Mouse (Mus musculus) liver, embryonic 14.5 days (tissue): ENCODE data around the gene Tbc1d22a. TPM values are rescaled to one million over a fixed set of nuclear protein-coding genes. Genes with fewer than 3 reads are reported as not detected.

ENCODE experiments used
- ATAC-seq: fragments of 200-750 bp; cut with Nextera tagmentation; 2 replicates; pipeline ENCODE4 v1.8.0; 2017; ENCODE audit warnings: moderate number of reproducible peaks, mild to moderate bottlenecking, moderate library complexity; ENCODE audit not compliant: insufficient read depth
- DNase-seq, 3 experiments: peaks; one replicate each; pipeline ENCODE4 v3.0.0-alpha.2; 2012 to 2013; ENCODE audit warnings: low read depth in 3 of 3, low spot score in 3 of 3
- H3K27ac ChIP-seq: fragments of 300-500 bp; sonication (generic); 2 replicates; pipeline ENCODE4 v1.5.1; 2014; ENCODE audit warnings: moderate library complexity, mild to moderate bottlenecking, control low read depth, inconsistent platforms
- H3K27me3 ChIP-seq: fragments of 300-500 bp; sonication (generic); 2 replicates; pipeline ENCODE4 v1.6.1; 2014; ENCODE audit warnings: mild to moderate bottlenecking, low read length, moderate library complexity; ENCODE audit not compliant: control insufficient read depth, insufficient read depth
- H3K36me3 ChIP-seq: fragments of 300-500 bp; sonication (generic); replicated peaks from 2 replicates; pipeline ENCODE4 v1.6.1; 2014; ENCODE audit warnings: low read depth; ENCODE audit not compliant: control insufficient read depth, insufficient read depth
- H3K4me1 ChIP-seq, 2 experiments: fragments of 200-500 bp in 1 of 2; fragments of 300-500 bp in 1 of 2; sonication (generic) in 1 of 2; replicated peaks; 2 replicates each; pipeline ENCODE4 v1.6.1; 2012 to 2014; ENCODE audit warnings: antibody characterized with exemption in 1 of 2, inconsistent platforms in 1 of 2, low read length in 1 of 2; ENCODE audit not compliant: control insufficient read depth in 2 of 2, insufficient read depth in 2 of 2
- H3K4me2 ChIP-seq: fragments of 300-500 bp; sonication (generic); 2 replicates; pipeline ENCODE4 v1.6.1; 2014; ENCODE audit warnings: low read depth, mild to moderate bottlenecking, control low read depth, moderate library complexity
- H3K4me3 ChIP-seq, 2 experiments: fragments of 200-500 bp in 1 of 2; fragments of 300-500 bp in 1 of 2; sonication (generic) in 1 of 2; 2 replicates each; pipeline ENCODE4 v1.5.1; 2012 to 2014; ENCODE audit warnings: low read depth in 2 of 2, low read length in 2 of 2, mild to moderate bottlenecking in 2 of 2, control low read depth in 1 of 2, inconsistent platforms in 1 of 2, moderate library complexity in 1 of 2; ENCODE audit not compliant: insufficient read depth in 1 of 2
- H3K9ac ChIP-seq: fragments of 300-500 bp; sonication (generic); replicated peaks from 2 replicates; pipeline ENCODE4 v1.6.1; 2014; ENCODE audit warnings: mild to moderate bottlenecking, control low read depth, moderate library complexity
- H3K9me3 ChIP-seq: fragments of 300-500 bp; sonication (generic); 2 replicates; pipeline ENCODE4 v1.6.1; 2016; ENCODE audit warnings: low read length, mixed read lengths; ENCODE audit not compliant: control insufficient read depth
- CTCF ChIP-seq: IDR thresholded peaks from 2 replicates; pipeline ENCODE4 v1.5.1; 2016; ENCODE audit warnings: antibody characterized with exemption, low read depth, control low read depth
- EP300 ChIP-seq: IDR thresholded peaks from 2 replicates; pipeline ENCODE4 v1.6.1; 2016; ENCODE audit warnings: antibody characterized with exemption, low read depth
- whole genome bisulfite sequencing: fragments of 180-500 bp; shearing (Covaris S2); extraction: QIAGEN DNeasy Blood & Tissue Kit; methylation state at CpG from one replicate; pipeline ENCODE4 v1.1.7; 2014; ENCODE audit not compliant: insufficient replicate concordance; 5-methylcytosine and 5-hydroxymethylcytosine counted together
- polyA plus RNA-seq, 2 experiments: library from polyadenylated mRNA; depleted of rRNA in 1 of 2; stranded (reverse) in 1 of 2; unstranded in 1 of 2; fragments of >200 nt; fragmentation: Nextera tagmentation in 1 of 2; extraction: Ambion mirVana in 1 of 2; gene quantifications; 2 replicates each; pipeline versions ENCODE4 v1.2.1 to v1.2.3; 2012 to 2014

Gene Tbc1d22a
- polyA plus RNA-seq, 2 experiments = 4.1 to 6.4 TPM

DNA sequence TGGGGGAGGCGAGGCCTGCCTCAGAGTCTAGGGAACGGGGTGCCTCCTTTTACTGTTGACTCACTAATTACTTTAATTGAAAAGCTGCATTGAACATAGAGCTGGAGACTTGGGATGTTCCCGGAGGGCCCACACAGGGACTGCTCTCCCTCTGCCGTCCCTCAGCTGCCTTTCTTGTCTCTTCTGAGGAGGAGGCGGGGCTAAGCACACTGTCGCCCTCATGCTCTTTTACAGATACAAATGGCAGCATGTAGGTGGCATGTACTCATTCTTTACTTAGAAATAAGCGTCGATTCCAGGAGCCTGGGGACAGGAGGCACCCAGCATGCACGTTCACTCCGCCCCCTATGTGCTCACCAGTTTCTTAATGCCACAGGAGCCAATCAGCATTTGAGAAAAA lies 39.2 kb downstream of the Tbc1d22a start:
- H3K4me3 ChIP-seq = no peak overlapping the region
- H3K27ac ChIP-seq = no peak overlapping the region
- no peak for TF ChIP-seq CTCF
- TF ChIP-seq EP300 = no peak
- H3K27me3 ChIP-seq = no peaks in the 10 kb centered on the region
- ATAC-seq (no peak), DNase-seq (no peak)
- H3K36me3 ChIP-seq = no peaks in the 10 kb centered on the region
- H3K9ac ChIP-seq = no peak overlapping the region
- H3K9me3 ChIP-seq = no peaks in the 10 kb centered on the region
- 68% methylated on average over 10 of the region's 10 CpGs for WGBS
- no peaks in the 10 kb centered on the region for H3K4me1 ChIP-seq
- H3K4me2 ChIP-seq = no peak overlapping the region

DNA sequence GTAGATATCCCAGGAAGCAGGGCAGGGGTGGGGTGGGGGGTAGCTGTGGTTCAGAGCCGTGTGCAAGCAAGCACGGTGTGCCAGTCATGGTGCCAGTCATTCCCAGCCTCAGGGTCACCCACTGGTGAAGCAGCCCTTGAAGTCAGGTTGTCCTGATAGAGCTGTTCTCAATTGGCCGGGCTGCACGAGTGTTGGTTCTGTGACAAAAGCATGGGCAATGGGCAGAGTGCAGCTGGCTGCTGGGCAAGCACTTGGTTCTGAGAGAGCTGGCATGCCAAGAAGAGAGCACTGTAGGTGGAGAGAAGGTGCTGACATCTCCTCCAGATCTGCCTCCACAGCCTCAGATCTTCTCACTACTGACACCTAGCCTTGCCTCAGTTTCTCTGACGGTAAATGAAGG lies 41.9 kb downstream of the Tbc1d22a start:
- no peaks in the 10 kb centered on the region for H3K36me3 ChIP-seq
- H3K27ac ChIP-seq = no peak overlapping the region
- TF ChIP-seq CTCF (no peak), EP300 (no peak)
- ATAC-seq (no peak), DNase-seq (no peak)
- WGBS = 79% methylated on average over 5 of the region's 5 CpGs
- H3K9me3 ChIP-seq = no peaks in the 10 kb centered on the region
- no peak overlapping the region for H3K9ac ChIP-seq
- no peak overlapping the region for H3K4me2 ChIP-seq
- H3K4me1 ChIP-seq = no peaks in the 10 kb centered on the region
- no peaks in the 10 kb centered on the region for H3K27me3 ChIP-seq
- no peak overlapping the region for H3K4me3 ChIP-seq

DNA sequence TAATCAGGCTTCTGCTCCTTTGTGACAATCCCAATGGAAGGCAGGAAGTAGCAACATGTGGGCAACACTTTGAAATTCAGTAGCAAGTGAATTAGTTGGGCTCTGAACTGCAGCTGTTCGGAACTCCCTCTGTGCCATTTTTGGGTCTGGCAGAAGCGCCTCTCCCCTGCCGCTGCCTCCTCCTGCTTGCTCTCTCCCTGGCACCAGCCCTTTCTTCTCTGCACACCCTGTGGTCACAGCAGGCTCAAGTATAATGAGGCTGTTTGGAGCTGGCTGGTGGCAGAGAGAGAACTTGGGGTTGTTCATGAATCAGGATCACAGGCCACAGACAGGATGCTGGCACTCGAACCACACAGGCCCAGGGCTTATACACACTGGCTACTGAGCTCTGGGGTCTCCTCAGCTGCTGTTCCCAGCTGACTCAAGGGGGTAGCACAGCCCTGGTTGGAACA lies 42.5 kb downstream of the Tbc1d22a start:
- H3K9ac ChIP-seq = no peak overlapping the region
- no peak overlapping the region for H3K4me3 ChIP-seq
- DNase-seq = no peak
- H3K4me2 ChIP-seq = no peak overlapping the region
- H3K27ac ChIP-seq = no peak overlapping the region
- ATAC-seq = no peak
- TF ChIP-seq CTCF (no peak), EP300 (no peak)
- no peaks in the 10 kb centered on the region for H3K9me3 ChIP-seq
- no peaks in the 10 kb centered on the region for H3K27me3 ChIP-seq
- H3K4me1 ChIP-seq = no peaks in the 10 kb centered on the region
- H3K36me3 ChIP-seq = no peaks in the 10 kb centered on the region
- WGBS = 76% methylated on average over 4 of the region's 4 CpGs

DNA sequence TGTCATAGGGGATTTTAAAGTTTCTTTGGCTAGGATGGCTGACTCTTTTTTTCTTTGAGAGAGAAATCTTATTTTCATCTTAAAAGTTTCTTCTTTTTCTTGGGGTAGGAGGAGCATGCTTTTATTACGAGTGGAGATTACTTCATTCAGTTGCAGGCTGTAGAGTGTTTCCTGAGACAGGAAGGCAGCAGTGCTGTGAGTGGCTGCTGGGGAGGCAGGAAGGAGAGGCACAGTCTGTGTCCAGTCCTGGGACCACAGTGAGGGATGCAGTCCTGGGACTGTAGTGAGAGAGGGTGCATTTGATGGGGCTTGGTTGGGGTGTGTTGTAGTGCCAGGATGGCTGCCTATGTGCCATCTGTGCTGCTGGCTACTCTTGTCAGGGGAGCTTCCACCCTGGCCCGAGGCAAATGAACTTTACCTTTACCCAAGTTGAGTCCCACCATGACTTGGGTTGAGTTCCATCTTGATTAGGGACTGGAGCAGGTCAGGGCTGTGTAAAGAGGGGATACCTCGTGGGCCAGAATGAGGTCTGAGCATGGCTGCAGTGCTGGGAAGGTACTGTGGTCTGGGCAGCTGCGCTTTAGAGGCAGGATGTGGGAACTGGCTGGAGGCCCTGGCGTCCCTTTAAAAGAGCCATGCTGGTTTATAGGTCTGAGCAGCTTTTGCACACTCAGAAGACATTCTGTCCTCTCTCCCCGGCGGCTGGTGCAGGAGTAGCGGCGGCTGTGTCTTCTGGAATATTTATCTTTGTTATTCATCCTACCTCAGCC lies 43.8 kb downstream of the Tbc1d22a start:
- no peaks in the 10 kb centered on the region for H3K9me3 ChIP-seq
- H3K27ac ChIP-seq = no peak overlapping the region
- no peak overlapping the region for H3K4me3 ChIP-seq
- H3K27me3 ChIP-seq = no peaks in the 10 kb centered on the region
- WGBS = 31% methylated on average over 9 of the region's 9 CpGs
- ATAC-seq (no peak), DNase-seq (no peak)
- no peak overlapping the region for H3K9ac ChIP-seq
- H3K36me3 ChIP-seq = no peaks in the 10 kb centered on the region
- no peak overlapping the region for H3K4me2 ChIP-seq
- no peaks in the 10 kb centered on the region for H3K4me1 ChIP-seq
- TF ChIP-seq EP300 (no peak), CTCF (no peak)

DNA sequence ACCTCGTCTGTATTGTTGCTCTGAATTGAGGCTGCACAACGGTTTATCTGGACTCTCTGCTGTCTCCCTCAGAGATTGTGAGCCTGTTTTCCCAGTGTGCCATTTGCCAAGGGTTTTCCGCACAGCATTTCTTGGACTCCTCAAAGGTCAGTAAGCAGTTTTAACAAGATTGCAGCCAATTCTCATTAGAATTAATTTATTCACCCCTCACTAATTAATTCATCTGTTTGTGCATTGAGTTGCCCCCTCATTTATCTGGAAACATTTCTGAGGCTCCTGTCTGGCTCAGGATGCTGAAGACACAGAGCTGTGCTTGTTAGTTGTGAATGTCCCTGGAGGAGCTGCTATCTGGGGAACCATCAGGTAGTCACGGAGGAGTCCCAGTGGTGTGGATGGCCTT lies 45.0 kb downstream of the Tbc1d22a start:
- ATAC-seq (no peak), DNase-seq (no peak)
- H3K4me2 ChIP-seq = no peak overlapping the region
- H3K27ac ChIP-seq = no peak overlapping the region
- H3K4me1 ChIP-seq = no peaks in the 10 kb centered on the region
- no peaks in the 10 kb centered on the region for H3K36me3 ChIP-seq
- no peak overlapping the region for H3K9ac ChIP-seq
- H3K9me3 ChIP-seq = no peaks in the 10 kb centered on the region
- 58% methylated on average over 4 of the region's 4 CpGs for WGBS
- no peaks in the 10 kb centered on the region for H3K27me3 ChIP-seq
- no peak overlapping the region for H3K4me3 ChIP-seq
- TF ChIP-seq EP300 = no peak
- no peak for TF ChIP-seq CTCF
